Mouse (Mus musculus) retina, adult 2 months (tissue): Measurements from ENCODE around the gene Ankrd36.
"Not testable (repeated sequence)": the region's sequence is repeated elsewhere in the genome, so short reads cannot be mapped to it uniquely, and the experiment has no call there.

Source experiments
- DNase-seq: peaks from one replicate; pipeline ENCODE4 v3.0.0-alpha.2; 2012; ENCODE audit warnings: low read depth, low spot score

Ankrd36 gene

GRCm38 (mm10) chr11:5545457-5545856 is 24.0 kb upstream of the Ankrd36 start:
- DNase-seq, result no peak

- no peak for DNase-seq
These were observed 22.8 kb upstream of the Ankrd36 start for GRCm38 (mm10) chr11:5546693-5547092.

- DNase-seq, result no peak
These were observed 18.1 kb upstream of the Ankrd36 start for GRCm38 (mm10) chr11:5551430-5551829.

GRCm38 (mm10) chr11:5551931-5552330 is 17.6 kb upstream of the Ankrd36 start:
- DNase-seq, result no peak

GRCm38 (mm10) chr11:5560273-5560672 is 9.2 kb upstream of the Ankrd36 start:
- DNase-seq, result no peak

- DNase-seq, result peak; percentile 18
These were observed 6.7 kb upstream of the Ankrd36 start for GRCm38 (mm10) chr11:5562625-5563268.

- no peak for DNase-seq
These were observed 5.6 kb upstream of the Ankrd36 start for GRCm38 (mm10) chr11:5563898-5564297.

- no peak for DNase-seq
These were observed 3.9 kb upstream of the Ankrd36 start for GRCm38 (mm10) chr11:5565596-5565995.

GRCm38 (mm10) chr11:5566506-5566905 is 3.0 kb upstream of the Ankrd36 start:
- no peak for DNase-seq

- DNase-seq, result no peak
These were observed 1.8 kb upstream of the Ankrd36 start for GRCm38 (mm10) chr11:5567654-5568053.

- no peak for DNase-seq
These were observed 1.4 kb upstream of the Ankrd36 start for GRCm38 (mm10) chr11:5568082-5568481.

GRCm38 (mm10) chr11:5571856-5572255 is 2.4 kb downstream of the Ankrd36 start:
- DNase-seq, result no peak

GRCm38 (mm10) chr11:5573821-5574220 is 4.3 kb downstream of the Ankrd36 start:
- DNase-seq, result no peak

GRCm38 (mm10) chr11:5575046-5575445 is 5.6 kb downstream of the Ankrd36 start:
- no peak for DNase-seq

GRCm38 (mm10) chr11:5592336-5592735 is 22.9 kb downstream of the Ankrd36 start:
- DNase-seq, result no peak

GRCm38 (mm10) chr11:5595381-5595791 is 25.9 kb downstream of the Ankrd36 start:
- no peak for DNase-seq

GRCm38 (mm10) chr11:5595792-5596191 is 26.3 kb downstream of the Ankrd36 start:
- no peak for DNase-seq

- no peak for DNase-seq
These were observed 27.3 kb downstream of the Ankrd36 start for GRCm38 (mm10) chr11:5596756-5597155.

- DNase-seq, result no peak
These were observed 35.9 kb downstream of the Ankrd36 start for GRCm38 (mm10) chr11:5605421-5605820.

GRCm38 (mm10) chr11:5611918-5612317 is 42.4 kb downstream of the Ankrd36 start:
- not testable (repeated sequence) for DNase-seq

- no peak for DNase-seq
These were observed 45.0 kb downstream of the Ankrd36 start for GRCm38 (mm10) chr11:5614453-5614852.

- no peak for DNase-seq
These were observed 55.6 kb downstream of the Ankrd36 start for GRCm38 (mm10) chr11:5625101-5625500.

- peak; percentile 46 for DNase-seq
These were observed 59.5 kb downstream of the Ankrd36 start for GRCm38 (mm10) chr11:5629033-5629432.

GRCm38 (mm10) chr11:5643085-5643484 is 73.6 kb downstream of the Ankrd36 start:
- no peak for DNase-seq
